Comparison of ENCODE assay signal across 8 mouse cellular contexts in genomic region chr8:94213819-94214218, GRCm38 (mm10). TPM values are rescaled to one million over a fixed set of nuclear protein-coding genes. Genes with fewer than 3 reads are reported as not detected.
DNase-seq lines count a peak whose midpoint lies in the region; ATAC-seq and TF ChIP-seq lines count a peak whose summit lies in the region.

No protein-coding gene starts in this region.

- 53% methylated on average over 6 of the region's 6 CpGs for WGBS in heart, adult 2 months
- 50% methylated on average over 6 of the region's 6 CpGs for WGBS in forebrain, embryonic 11.5 days
- 45% methylated on average over 6 of the region's 6 CpGs for WGBS in liver, embryonic 14.5 days (ENCODE audit: insufficient replicate concordance)

- no peaks in the 10 kb centered on the region for H3K79me2 ChIP-seq in heart, adult 2 months (replicated peaks; ENCODE audit: control insufficient read depth, insufficient read depth, low read length)
- H3K79me2 ChIP-seq in C2C12 (ENCODE audit: control insufficient read depth, insufficient read depth), result peaks cover 43% of the 10 kb centered on the region

- H3K27me3 ChIP-seq in heart, adult 2 months (ENCODE audit: control insufficient read depth, insufficient read depth, low read length), result no peaks in the 10 kb centered on the region
- H3K27me3 ChIP-seq in C2C12 (ENCODE audit: control insufficient read depth, insufficient read depth, insufficient read length), result peaks cover 3% of the 10 kb centered on the region
- H3K27me3 ChIP-seq in forebrain, embryonic 11.5 days (ENCODE audit: control insufficient read depth, insufficient read depth, low read length), result no peaks in the 10 kb centered on the region
- H3K27me3 ChIP-seq in liver, embryonic 14.5 days (ENCODE audit: control insufficient read depth, insufficient read depth, low read length), result no peaks in the 10 kb centered on the region

- intact Hi-C loops in heart, adult 2 months (cut with DNase I), result loop anchor here (5.0 kb wide), 1 partner anchor 117 kb away; the partner anchor contains the start of gene Bbs2
- intact Hi-C loops in heart, postnatal 36 days (cut with DNase I), result no loop called here

- peaks cover 4% of the 10 kb centered on the region for H3K4me1 ChIP-seq in heart, adult 2 months (ENCODE audit: control insufficient read depth, insufficient read depth, low read length)
- H3K4me1 ChIP-seq in forebrain, embryonic 11.5 days (replicated peaks; ENCODE audit: control insufficient read depth, insufficient read depth, low read length), result peaks cover 5% of the 10 kb centered on the region; the same call in 1 of the 2 replicates
- H3K4me1 ChIP-seq in liver, embryonic 14.5 days (replicated peaks; ENCODE audit: control insufficient read depth in 2 of 2, insufficient read depth in 2 of 2, low read length in 1 of 2), result peaks cover 13 to 15% of the 10 kb centered on the region in 2 experiments

- no peaks in the 10 kb centered on the region for H3K9me3 ChIP-seq in forebrain, embryonic 11.5 days (ENCODE audit: control insufficient read depth, low read length)
- no peaks in the 10 kb centered on the region for H3K9me3 ChIP-seq in liver, embryonic 14.5 days (ENCODE audit: control insufficient read depth, low read length)

- ATAC-seq in forebrain, embryonic 11.5 days (replicated peaks; ENCODE audit: low FRiP score), result no peak
- ATAC-seq in liver, embryonic 14.5 days (ENCODE audit: insufficient read depth), result no peak
- no peak for ATAC-seq in activated CD4-positive, CD25-positive, alpha-beta regulatory T cell, adult 4 months

- no peak for TF ChIP-seq POLR2A in heart, adult 2 months (IDR thresholded peaks at IDR 0.05; ENCODE audit: insufficient read depth, low read depth, low read length)

- H3K79me3 ChIP-seq in C2C12 (ENCODE audit: low read depth), result peaks cover 33% of the 10 kb centered on the region

- no peaks in the 10 kb centered on the region for H3K36me3 ChIP-seq in heart, adult 2 months (ENCODE audit: control insufficient read depth, insufficient read depth, low read length)
- H3K36me3 ChIP-seq in C2C12 (ENCODE audit: control insufficient read depth, insufficient read depth), result peaks cover 3% of the 10 kb centered on the region
- no peaks in the 10 kb centered on the region for H3K36me3 ChIP-seq in forebrain, embryonic 11.5 days (ENCODE audit: control insufficient read depth, insufficient read depth, low read length)
- no peaks in the 10 kb centered on the region for H3K36me3 ChIP-seq in liver, embryonic 14.5 days (replicated peaks; ENCODE audit: control insufficient read depth, insufficient read depth, low read depth)

- H3K4me3 ChIP-seq in heart, adult 2 months, result peak overlapping the region; percentile 36
- no peak overlapping the region for H3K4me3 ChIP-seq in C2C12 (ENCODE audit: insufficient read depth, poor library complexity, severe bottlenecking)
- peak overlapping the region; percentile 84 for H3K4me3 ChIP-seq in forebrain, embryonic 11.5 days (ENCODE audit: low read depth, low read length)
- peak overlapping the region; percentile 57 to 70 for H3K4me3 ChIP-seq in liver, embryonic 14.5 days (ENCODE audit: insufficient read depth in 1 of 2, low read depth in 2 of 2, low read length in 2 of 2)

- no peak for TF ChIP-seq EP300 in heart, adult 2 months (IDR thresholded peaks at IDR 0.05; ENCODE audit: insufficient read depth, low read depth, low read length)
- no peak for TF ChIP-seq EP300 in liver, embryonic 14.5 days (IDR thresholded peaks at IDR 0.05; ENCODE audit: low read depth)

- H3K27ac ChIP-seq in heart, adult 2 months, result peak overlapping the region; percentile 73
- H3K27ac ChIP-seq in forebrain, embryonic 11.5 days (ENCODE audit: low read depth, low read length), result no peak overlapping the region
- peak overlapping the region; percentile 9; the same call in 1 of the 2 replicates for H3K27ac ChIP-seq in liver, embryonic 14.5 days

- H3K9ac ChIP-seq in heart, adult 2 months (ENCODE audit: low read depth, low read length), result peak overlapping the region; percentile 56
- H3K9ac ChIP-seq in forebrain, embryonic 11.5 days (ENCODE audit: low read length), result no peak overlapping the region; the same call in 1 of the 2 replicates
- peak overlapping the region; percentile 32; the same call in 1 of the 2 replicates for H3K9ac ChIP-seq in liver, embryonic 14.5 days (replicated peaks)

- peak overlapping the region; percentile 5 for H3ac ChIP-seq in C2C12 (ENCODE audit: control insufficient read depth, insufficient read length, low read depth)

- TF ChIP-seq CTCF in heart, adult 2 months (IDR thresholded peaks at IDR 0.05), result no peak
- TF ChIP-seq CTCF in C2C12 (IDR thresholded peaks at IDR 0.05; ENCODE audit: control insufficient read depth, insufficient read depth, insufficient read length), result no peak
- TF ChIP-seq CTCF in liver, embryonic 14.5 days (IDR thresholded peaks at IDR 0.05; ENCODE audit: low read depth), result no peak

- H3K4me2 ChIP-seq in forebrain, embryonic 11.5 days (ENCODE audit: low read depth, low read length, severe bottlenecking), result peak overlapping the region; percentile 92
- peak overlapping the region; percentile 90 for H3K4me2 ChIP-seq in liver, embryonic 14.5 days (ENCODE audit: low read depth)

- no peak for DNase-seq in heart, adult 2 months
- DNase-seq in heart, postnatal 36 days, result no peak
- no peak for DNase-seq in forebrain, embryonic 11.5 days (ENCODE audit: low spot score)
- no peak for DNase-seq in liver, embryonic 14.5 days (ENCODE audit: low read depth in 3 of 3, low spot score in 3 of 3)
- no peak for DNase-seq in retina, embryonic 14.5 days (ENCODE audit: low spot score)
- no peak for DNase-seq in urinary bladder, postnatal 36 days (ENCODE audit: low spot score in 2 of 2)

TF ChIP-seq in C2C12, 6 proteins besides CTCF, POLR2A, EP300 and RAD21:
- TF ChIP-seq CEBPB (IDR thresholded peaks at IDR 0.05; ENCODE audit: low read depth), result no peak
- TF ChIP-seq MYOG (IDR thresholded peaks at IDR 0.05; ENCODE audit: control insufficient read depth, extremely low read depth, insufficient read length), result no peak
- TF ChIP-seq MAX (IDR thresholded peaks at IDR 0.05), result no peak
- TF ChIP-seq USF1 (IDR thresholded peaks at IDR 0.05; ENCODE audit: low read depth), result no peak
- no peak for TF ChIP-seq FOSL1 (IDR thresholded peaks at IDR 0.05; ENCODE audit: insufficient read depth, low read length, poor library complexity, severe bottlenecking)
- TF ChIP-seq MYOD1 (IDR thresholded peaks at IDR 0.05; ENCODE audit: control insufficient read depth, insufficient read length, low read depth), result no peak

RNA-seq across cellular contexts. Expression of gene Nup93, which starts 0.5 kb away (rescaled TPM):
- 10 to 100 TPM; 13.7 to 15.5 TPM for total RNA-seq in heart, adult 2 months (2021)
- polyA plus RNA-seq in heart, adult 2 months (2012; rRNA removed), result 11.7 and 18.4 TPM in 2 replicates
- 10 to 100 TPM; 15.1 to 15.2 TPM for total RNA-seq in heart, postnatal 36 days (2021)
- 58.7 TPM for polyA plus RNA-seq in C2C12 (2012; fragmentation: generic; extraction: Trizol)
- 135 and 143 TPM in 2 replicates for polyA plus RNA-seq in forebrain, embryonic 11.5 days (2014; fragmentation: Nextera tagmentation; extraction: Ambion mirVana)
- 23.2 and 28.2 TPM in 2 replicates for polyA plus RNA-seq in liver, embryonic 14.5 days (2012; rRNA removed)
- 38.7 and 43.2 TPM in 2 replicates for polyA plus RNA-seq in liver, embryonic 14.5 days (2014; fragmentation: Nextera tagmentation; extraction: Ambion mirVana)
- 10 to 100 TPM; 30.7 to 33.1 TPM for polyA plus RNA-seq in activated CD4-positive, CD25-positive, alpha-beta regulatory T cell, adult 4 months (2017; shearing (Covaris generic))

RNA-seq across cellular contexts. Expression of gene Mt1, which starts 34.9 kb away (rescaled TPM):
- total RNA-seq in heart, adult 2 months (2021), result 100 to 1,000 TPM; 279 to 438 TPM
- 420 and 727 TPM in 2 replicates for polyA plus RNA-seq in heart, adult 2 months (2012; rRNA removed)
- 100 to 1,000 TPM; 482 to 504 TPM for total RNA-seq in heart, postnatal 36 days (2021)
- 963 TPM for polyA plus RNA-seq in C2C12 (2012; fragmentation: generic; extraction: Trizol)
- 109 and 120 TPM in 2 replicates for polyA plus RNA-seq in forebrain, embryonic 11.5 days (2014; fragmentation: Nextera tagmentation; extraction: Ambion mirVana)
- polyA plus RNA-seq in liver, embryonic 14.5 days (2012; rRNA removed), result 3,236 and 4,039 TPM in 2 replicates
- polyA plus RNA-seq in liver, embryonic 14.5 days (2014; fragmentation: Nextera tagmentation; extraction: Ambion mirVana), result 5,334 and 6,015 TPM in 2 replicates
- polyA plus RNA-seq in activated CD4-positive, CD25-positive, alpha-beta regulatory T cell, adult 4 months (2017; shearing (Covaris generic)), result 1 to 10 TPM; 3.0 to 4.2 TPM

RNA-seq across cellular contexts. Expression of gene Mt2, which starts 41.4 kb away (rescaled TPM):
- total RNA-seq in heart, adult 2 months (2021), result 10 to 100 TPM; 51.8 to 74.4 TPM
- polyA plus RNA-seq in heart, adult 2 months (2012; rRNA removed), result 15.6 and 32.2 TPM in 2 replicates
- total RNA-seq in heart, postnatal 36 days (2021), result 100 to 1,000 TPM; 160 to 162 TPM
- 338 TPM for polyA plus RNA-seq in C2C12 (2012; fragmentation: generic; extraction: Trizol)
- polyA plus RNA-seq in forebrain, embryonic 11.5 days (2014; fragmentation: Nextera tagmentation; extraction: Ambion mirVana), result 36.5 and 39.0 TPM in 2 replicates
- polyA plus RNA-seq in liver, embryonic 14.5 days (2012; rRNA removed), result 1,629 and 2,197 TPM in 2 replicates
- polyA plus RNA-seq in liver, embryonic 14.5 days (2014; fragmentation: Nextera tagmentation; extraction: Ambion mirVana), result 1,576 and 1,601 TPM in 2 replicates
- not detected for polyA plus RNA-seq in activated CD4-positive, CD25-positive, alpha-beta regulatory T cell, adult 4 months (2017; shearing (Covaris generic))

Comparison
In these comparisons a context has a peak if more than half of its experiments do, and no peak if none do; other contexts are left out.
1. RNA of gene Mt1, which starts 34.9 kb away (polyA plus RNA-seq): 3,236 to 6,015 TPM in liver, embryonic 14.5 days, 963 TPM in C2C12 (single experiment), 420 to 727 TPM in heart, adult 2 months and 109 to 120 TPM in forebrain, embryonic 11.5 days; 3.0 to 4.2 TPM in activated CD4-positive, CD25-positive, alpha-beta regulatory T cell, adult 4 months; every median in the first group is over 10 times any median in the second.
2. RNA of gene Mt2, which starts 41.4 kb away (polyA plus RNA-seq): 1,576 to 2,197 TPM in liver, embryonic 14.5 days, 338 TPM in C2C12 (single experiment), 36.5 to 39.0 TPM in forebrain, embryonic 11.5 days and 15.6 to 32.2 TPM in heart, adult 2 months; not detected in activated CD4-positive, CD25-positive, alpha-beta regulatory T cell, adult 4 months; every median in the first group is over 10 times any median in the second.